Mouse (Mus musculus) heart, adult 2 months (tissue): ENCODE results near the gene Cdk19.

Source experiments
- CTCF ChIP-seq: fragments of 200-600 bp; IDR thresholded peaks from 2 replicates; pipeline ENCODE4 v1.8.1; 2022; ENCODE audit warnings: antibody characterized with exemption, mild to moderate bottlenecking, moderate library complexity
- POLR2A ChIP-seq: fragments of 200-500 bp; IDR thresholded peaks from 2 replicates; pipeline ENCODE4 v1.6.1; 2011; ENCODE audit warnings: mild to moderate bottlenecking, low read depth, low read length, control low read depth; ENCODE audit not compliant: insufficient read depth

DNA sequence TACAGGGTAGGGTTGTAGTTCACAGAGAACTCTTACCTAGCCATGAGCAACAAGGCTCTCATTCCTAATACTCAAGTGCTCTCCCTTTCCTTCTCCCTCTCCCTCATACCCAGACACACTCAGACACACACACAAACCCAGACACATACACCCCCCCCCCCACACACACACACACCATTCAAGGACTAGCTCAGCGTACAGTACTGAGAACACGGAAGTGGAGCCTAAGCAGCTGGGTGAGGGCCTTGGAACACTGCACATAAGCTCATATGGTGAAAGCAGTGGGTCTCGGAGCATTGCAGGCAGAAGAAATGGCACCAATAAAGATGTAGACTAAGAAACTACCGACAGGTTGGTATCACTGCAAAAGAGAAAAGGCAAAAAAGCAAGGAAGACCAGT lies 105.2 kb downstream of the Cdk19 start:
- TF ChIP-seq CTCF (no peak), POLR2A (no peak)
